Mouse (Mus musculus) neural tube, embryonic 15.5 days (tissue): ENCODE data around the gene Tent5a. TPM values are rescaled to one million over a fixed set of nuclear protein-coding genes. Genes with fewer than 3 reads are reported as not detected.

Source experiments
- ATAC-seq: fragments of 200-750 bp; cut with Nextera tagmentation; 2 replicates; pipeline ENCODE4 v1.8.0; 2017; ENCODE audit warnings: mild to moderate bottlenecking, moderate TSS enrichment, moderate library complexity; ENCODE audit not compliant: low FRiP score
- H3K27ac ChIP-seq: fragments of 300-500 bp; sonication (generic); replicated peaks from 2 replicates; pipeline ENCODE4 v1.5.1; 2015; ENCODE audit warnings: mild to moderate bottlenecking, inconsistent platforms
- H3K27me3 ChIP-seq: fragments of 300-500 bp; sonication (generic); replicated peaks from 2 replicates; pipeline ENCODE4 v1.6.1; 2015; ENCODE audit warnings: inconsistent platforms
- H3K36me3 ChIP-seq: fragments of 300-500 bp; sonication (generic); 2 replicates; pipeline ENCODE4 v1.6.1; 2015; ENCODE audit warnings: inconsistent platforms
- H3K4me1 ChIP-seq: fragments of 300-500 bp; sonication (generic); 2 replicates; pipeline ENCODE4 v1.6.1; 2015; ENCODE audit warnings: inconsistent platforms
- H3K4me2 ChIP-seq: fragments of 300-500 bp; sonication (generic); 2 replicates; pipeline ENCODE4 v1.6.1; 2015; ENCODE audit warnings: inconsistent platforms, mild to moderate bottlenecking, moderate library complexity
- H3K4me3 ChIP-seq: fragments of 300-500 bp; sonication (generic); replicated peaks from 2 replicates; pipeline ENCODE4 v1.5.1; 2015; ENCODE audit warnings: mild to moderate bottlenecking, inconsistent platforms
- H3K9ac ChIP-seq: fragments of 300-500 bp; sonication (generic); replicated peaks from 2 replicates; pipeline ENCODE4 v1.6.1; 2015; ENCODE audit warnings: mild to moderate bottlenecking, inconsistent platforms
- H3K9me3 ChIP-seq: fragments of 300-500 bp; sonication (generic); replicated peaks from 2 replicates; pipeline ENCODE4 v1.6.1; 2016; ENCODE audit warnings: inconsistent platforms
- WGBS: fragments of 180-500 bp; shearing (Covaris S2); methylation state at CpG from one replicate; pipeline ENCODE4 v1.1.7; 2015; ENCODE audit warnings: mixed read lengths; 5-methylcytosine and 5-hydroxymethylcytosine counted together
- polyA plus RNA-seq: library from polyadenylated mRNA; unstranded; fragments of >200 nt; fragmentation: Nextera tagmentation; extraction: Ambion mirVana; gene quantifications from 2 replicates; pipeline ENCODE4 v1.2.1, GENCODE M21; 2015

Tent5a gene
- polyA plus RNA-seq, 1 experiment from 2014 or later = 8.5 TPM

DNA sequence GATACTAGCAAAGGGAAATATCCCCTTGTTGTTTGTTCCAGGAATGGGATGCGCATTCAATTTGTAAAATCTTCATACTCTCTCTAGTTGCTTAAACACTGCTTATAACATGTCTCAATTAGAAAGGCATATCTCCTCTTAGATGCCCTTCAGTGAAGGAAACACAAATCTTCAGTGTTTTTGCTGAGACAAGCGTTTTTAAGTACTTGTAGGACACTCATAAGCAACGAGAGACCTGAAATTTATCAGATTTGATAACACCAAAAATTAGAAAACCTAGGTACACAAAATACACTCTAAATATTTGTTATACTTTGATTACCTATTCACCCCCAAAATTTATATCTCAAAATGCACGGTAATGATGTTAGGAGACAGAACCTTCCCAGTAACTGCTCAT is 24.3 kb downstream of the Tent5a start:
- WGBS = 87% methylated on average over 4 of the region's 4 CpGs
- ATAC-seq = no peak

DNA sequence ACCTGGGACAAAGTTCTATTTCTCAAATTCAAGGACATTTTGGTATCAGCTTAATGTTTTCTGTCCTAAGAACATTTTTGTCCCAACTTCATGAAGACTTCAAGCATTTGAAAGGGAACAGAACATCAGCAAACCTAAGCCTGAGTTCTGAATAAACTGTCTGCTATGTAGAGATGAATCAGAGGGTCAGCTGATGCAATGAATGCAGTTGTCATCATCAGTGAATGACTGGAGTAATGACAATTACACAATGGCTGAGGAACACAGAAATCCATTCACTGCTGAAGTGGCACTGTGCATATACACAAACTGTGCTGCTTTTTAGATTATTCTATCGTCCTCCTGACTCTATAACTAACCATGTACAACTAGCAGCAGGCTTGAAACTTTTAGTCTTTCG is 53.0 kb downstream of the Tent5a start:
- Histone ChIP-seq H3K4me2 (no peak overlapping the region), H3K27me3 (no peaks in the 10 kb centered on the region), H3K9me3 (no peaks in the 10 kb centered on the region), H3K9ac (no peak overlapping the region), H3K36me3 (no peaks in the 10 kb centered on the region), H3K4me3 (no peak overlapping the region), H3K27ac (no peak overlapping the region), H3K4me1 (no peaks in the 10 kb centered on the region)
- WGBS = 84% methylated on average over 2 of the region's 2 CpGs
- ATAC-seq = no peak

More for the DNA sequence above, 24.3 kb downstream of the Tent5a start:
- Histone ChIP-seq H3K27me3 (no peaks in the 10 kb centered on the region), H3K9ac (no peak overlapping the region), H3K4me1 (no peaks in the 10 kb centered on the region), H3K4me3 (no peak overlapping the region), H3K9me3 (no peaks in the 10 kb centered on the region), H3K4me2 (no peak overlapping the region), H3K36me3 (no peaks in the 10 kb centered on the region), H3K27ac (no peak overlapping the region)

Other genes starting within 250 kb of the Tent5a start
- not detected in 2 replicates for gene Gm11114, start 14.6 kb downstream of the Tent5a start, polyA plus RNA-seq